Mouse (Mus musculus) WW6 (cell line): ENCODE measurements around the gene Tmem91.
A peak's percentile ranks its signal among the peaks of the same experiment; 100 is the strongest.

Experiments used
- DNase-seq: peaks from one replicate; pipeline ENCODE4 v3.0.0-alpha.2; 2013; ENCODE audit warnings: low read depth, low spot score

Tmem91 gene

GRCm38 (mm10) chr7:25626509-25627430 lies 48.2 kb downstream of the Tmem91 start, which contains the start of gene B3gnt8:
B3gnt8 (plus strand) TSS chr7:25626654.
- no peak for DNase-seq

DNA sequence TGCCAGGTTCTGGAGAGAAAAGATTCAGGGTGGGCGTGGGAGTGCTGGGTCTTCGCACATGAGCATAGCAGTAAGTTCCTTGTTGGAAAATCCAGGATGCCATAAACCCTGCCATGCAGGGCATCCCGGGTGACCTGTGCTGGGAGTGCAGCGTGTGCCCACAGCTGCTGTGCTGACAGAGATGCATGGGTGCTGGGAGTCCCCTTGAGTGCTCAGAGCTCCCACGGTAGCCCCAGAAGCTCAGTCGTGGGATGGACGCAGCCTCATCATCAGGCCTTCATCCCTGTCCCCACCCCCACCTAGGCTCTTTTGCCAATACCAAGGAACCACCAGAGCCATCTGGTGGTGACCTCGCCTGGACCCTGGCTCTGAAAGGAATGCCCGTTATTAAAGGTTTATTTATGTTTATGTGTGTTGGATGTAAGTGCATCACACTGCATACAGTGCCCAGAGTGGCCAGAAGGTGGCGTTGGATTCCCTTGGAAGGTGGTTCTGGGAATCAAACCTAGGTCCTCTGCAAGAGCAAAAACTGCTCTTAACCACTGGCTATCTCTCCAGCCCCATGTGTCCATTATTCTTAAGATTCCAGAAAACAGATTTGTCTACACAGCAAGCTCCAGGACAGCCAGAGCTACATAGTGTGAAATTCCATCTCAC lies 49.2 kb downstream of the Tmem91 start:
- DNase-seq, result peak; percentile 29

- DNase-seq, result no peak
Measured at GRCm38 (mm10) chr7:25624851-25625250, 50.1 kb downstream of the Tmem91 start.

DNA sequence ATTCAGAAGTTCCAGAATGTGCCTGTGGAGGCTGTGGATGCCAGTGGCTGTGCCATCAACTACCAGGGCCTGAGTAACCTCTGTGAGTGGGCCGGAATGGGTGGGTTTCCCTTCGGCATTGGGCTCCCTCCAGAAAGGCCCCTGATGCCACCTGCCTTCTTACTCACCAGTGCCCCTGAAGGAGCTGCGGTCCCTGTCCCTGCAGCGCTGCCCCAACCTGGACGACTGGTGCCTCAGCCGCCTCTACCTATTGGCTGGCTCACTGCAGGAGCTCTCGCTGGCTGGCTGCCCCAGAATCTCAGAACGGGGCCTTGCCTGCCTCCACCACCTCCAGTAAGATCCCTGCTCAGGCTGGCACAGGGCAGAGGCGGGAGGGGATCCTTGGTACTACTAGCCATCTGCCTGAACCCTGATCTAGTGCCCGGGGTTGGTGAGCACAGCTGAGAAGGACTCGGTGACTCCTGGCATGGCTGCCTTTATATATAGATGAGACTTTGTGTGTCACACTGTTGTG lies 51.1 kb downstream of the Tmem91 start:
- no peak for DNase-seq

- DNase-seq, result no peak
Measured at GRCm38 (mm10) chr7:25620751-25621150, 54.2 kb downstream of the Tmem91 start.

DNA sequence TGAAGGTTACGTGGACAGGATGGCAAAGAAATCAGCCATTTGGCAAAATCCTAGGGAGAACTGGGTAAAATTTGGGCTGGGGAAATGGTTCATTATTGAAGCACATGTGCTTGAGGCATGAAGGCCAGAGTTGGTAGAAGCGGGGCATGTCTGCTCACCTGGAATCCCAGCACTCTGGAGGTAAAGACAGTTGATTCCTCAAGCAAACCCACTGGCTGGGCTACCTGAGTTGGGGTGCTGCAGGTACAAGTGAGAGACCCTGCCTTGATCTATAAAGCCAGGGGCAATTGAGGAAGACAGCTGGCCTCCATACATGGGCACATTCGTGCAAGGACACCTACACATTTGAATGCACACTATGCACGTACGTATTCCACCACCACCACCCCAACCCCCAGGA lies 54.9 kb downstream of the Tmem91 start:
- DNase-seq, result no peak

- no peak for DNase-seq
Measured at GRCm38 (mm10) chr7:25619722-25619991, 55.3 kb downstream of the Tmem91 start.
